Mouse (Mus musculus): ENCODE data around the gene Tor1a. TPM values are rescaled to one million over a fixed set of nuclear protein-coding genes. Genes with fewer than 3 reads are reported as not detected.
"Not testable (repeated sequence)": the region's sequence is repeated elsewhere in the genome, so short reads cannot be mapped to it uniquely, and the experiment has no call there.

The Tor1a gene
- total RNA-seq, 4 experiments from 2014 or later: 41.3 to 47.7 (median 44.4) TPM

GRCm38 (mm10) chr2:30918780-30919329, 48.9 kb downstream of the Tor1a start:
- no peak for DNase-seq (ENCODE audit: low spot score in 2 of 2)

- no peak for DNase-seq (ENCODE audit: low spot score in 2 of 2)
Observed at GRCm38 (mm10) chr2:30918126-30918525, 49.6 kb downstream of the Tor1a start.

GRCm38 (mm10) chr2:30917649-30918048, 50.1 kb downstream of the Tor1a start:
- DNase-seq (ENCODE audit: low spot score in 2 of 2): no peak

DNA sequence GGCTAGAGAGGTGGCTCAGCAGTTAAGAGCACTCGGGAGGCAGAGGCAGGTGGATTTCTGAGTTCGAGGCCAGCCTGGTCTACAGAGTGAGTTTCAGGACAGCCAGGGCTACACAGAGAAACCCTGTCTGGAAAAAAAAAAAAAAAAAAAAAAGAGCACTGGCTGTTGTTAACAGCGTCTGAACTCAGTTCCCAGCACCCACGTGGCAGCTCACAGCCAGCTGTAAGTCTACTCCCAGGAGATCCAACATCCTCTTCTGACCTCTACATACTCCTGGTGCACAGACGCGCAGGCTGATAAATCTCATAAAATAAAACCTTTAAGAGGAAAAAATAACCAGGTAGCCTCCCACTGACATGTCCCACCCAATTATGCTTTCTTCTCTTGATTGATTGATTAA, 51.8 kb downstream of the Tor1a start:
- DNase-seq (ENCODE audit: low spot score in 2 of 2): not testable (repeated sequence)

DNA sequence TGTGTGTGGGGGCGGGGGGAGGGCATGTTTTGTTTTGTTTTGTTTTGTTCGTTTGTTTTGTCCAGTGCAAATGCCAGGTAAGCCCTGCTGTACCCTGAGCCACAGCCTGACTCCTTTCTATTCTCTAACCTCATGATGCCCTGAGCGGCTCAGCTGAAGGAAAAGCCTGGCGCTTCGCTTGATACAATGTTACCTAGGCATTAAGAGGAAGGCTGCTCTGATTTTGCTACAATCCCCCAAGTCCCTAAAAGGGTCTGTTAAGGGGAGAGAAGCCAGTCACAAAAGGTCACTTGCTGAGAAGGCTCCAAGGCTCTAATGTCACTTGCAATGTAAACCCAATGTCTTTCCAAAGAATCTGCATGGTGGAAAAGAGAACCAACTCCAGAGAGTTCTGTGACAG, 52.4 kb downstream of the Tor1a start:
- DNase-seq (ENCODE audit: low spot score in 2 of 2): no peak

DNA sequence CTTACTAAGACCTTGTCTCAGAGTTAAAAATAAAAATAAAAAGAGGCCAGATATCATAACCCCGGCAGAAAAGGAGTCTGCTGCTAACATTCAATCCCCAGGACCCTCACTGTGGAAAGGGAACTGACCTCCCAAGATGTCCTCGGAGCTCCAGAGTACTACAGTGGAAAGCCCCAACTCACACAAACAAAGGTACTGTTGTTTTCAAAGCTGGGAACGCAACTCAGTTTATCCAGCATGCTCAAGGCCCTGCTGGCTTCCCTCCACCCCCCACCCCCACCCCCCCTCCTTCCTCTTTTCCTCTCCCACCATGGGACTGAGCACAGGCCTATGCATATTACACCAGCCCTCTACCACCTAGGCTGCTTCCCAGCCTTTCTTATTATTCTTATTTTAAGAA, 52.9 kb downstream of the Tor1a start:
- no peak for DNase-seq (ENCODE audit: low spot score in 2 of 2)

DNA sequence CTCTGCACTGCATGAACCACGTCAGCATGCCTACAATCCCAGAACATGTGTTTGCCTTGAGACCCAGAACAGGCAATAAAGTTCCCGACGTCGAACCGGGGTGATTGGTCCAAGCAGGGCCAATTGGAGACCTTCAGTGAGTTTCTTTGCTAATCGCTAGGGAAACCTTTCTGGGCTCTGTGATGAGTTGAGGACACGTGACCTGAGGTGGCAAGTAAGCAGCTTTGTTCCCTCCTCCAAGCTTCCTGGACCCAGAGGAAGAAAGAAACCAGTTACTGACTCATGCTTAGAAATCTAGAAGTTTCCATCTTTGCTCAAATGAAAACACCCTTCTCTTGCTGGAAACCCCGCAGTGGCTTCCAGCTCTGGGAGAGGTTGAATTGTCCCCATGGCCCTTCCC, 54.7 kb downstream of the Tor1a start:
- no peak for DNase-seq (ENCODE audit: low spot score in 2 of 2)

GRCm38 (mm10) chr2:30912291-30912773, 55.4 kb downstream of the Tor1a start:
- DNase-seq (ENCODE audit: low spot score in 2 of 2): no peak

Other genes starting within 250 kb of the Tor1a start
- gene 1700001O22Rik, start 164.3 kb downstream of the Tor1a start, total RNA-seq (2022): 10 to 100 TPM in 1 of 4 experiments, 1 to 10 TPM in 3; 6.1 to 12.4 (median 7.1) TPM
- 10 to 100 TPM; 29.6 to 33.4 (median 32.3) TPM for gene Ntmt1, start 160.1 kb downstream of the Tor1a start, total RNA-seq (2022)
- gene Asb6, start 137.6 kb downstream of the Tor1a start, total RNA-seq (2022): 10 to 100 TPM; 35.2 to 39.2 (median 37.5) TPM
- 1 to 10 TPM in 3 of 4 experiments, under 1 TPM in 1; 0.94 to 3.9 (median 1.9) TPM for gene Prrx2, start 133.0 kb downstream of the Tor1a start, total RNA-seq (2022)
- 1 to 10 TPM; 3.4 to 5.4 (median 5.2) TPM for gene Ptges, start 38.1 kb downstream of the Tor1a start, total RNA-seq (2022)
- 10 to 100 TPM; 32.8 to 37.2 (median 36.0) TPM for gene Tor1b, start 15.0 kb downstream of the Tor1a start, total RNA-seq (2022)
- 10 to 100 TPM; 66.5 to 72.2 (median 67.0) TPM for gene BC005624, start 14.3 kb upstream of the Tor1a start, total RNA-seq (2022)
- gene Usp20, start 14.3 kb upstream of the Tor1a start, total RNA-seq (2022): 10 to 100 TPM; 84.0 to 97.7 (median 90.5) TPM
- gene Fnbp1, start 174.1 kb upstream of the Tor1a start, total RNA-seq (2022): 100 to 1,000 TPM; 119 to 152 (median 139) TPM
- 10 to 100 TPM; 48.6 to 65.5 (median 56.0) TPM for gene Gpr107, start 184.4 kb upstream of the Tor1a start, total RNA-seq (2022)